Mouse (Mus musculus) embryonic fibroblast, embryonic 13.5 days (primary cell): Measurements from ENCODE around the gene Scaf4.

Source experiments
- CTCF ChIP-seq: IDR thresholded peaks from 2 replicates; pipeline ENCODE4 v1.5.1; 2011; ENCODE audit warnings: mild to moderate bottlenecking, control low read depth, low read length, moderate library complexity, borderline replicate concordance; ENCODE audit not compliant: insufficient read depth
- POLR2A ChIP-seq: IDR thresholded peaks from 2 replicates; pipeline ENCODE4 v1.6.1; 2011; ENCODE audit warnings: low read depth, mild to moderate bottlenecking, control low read depth, low read length, moderate library complexity

DNA sequence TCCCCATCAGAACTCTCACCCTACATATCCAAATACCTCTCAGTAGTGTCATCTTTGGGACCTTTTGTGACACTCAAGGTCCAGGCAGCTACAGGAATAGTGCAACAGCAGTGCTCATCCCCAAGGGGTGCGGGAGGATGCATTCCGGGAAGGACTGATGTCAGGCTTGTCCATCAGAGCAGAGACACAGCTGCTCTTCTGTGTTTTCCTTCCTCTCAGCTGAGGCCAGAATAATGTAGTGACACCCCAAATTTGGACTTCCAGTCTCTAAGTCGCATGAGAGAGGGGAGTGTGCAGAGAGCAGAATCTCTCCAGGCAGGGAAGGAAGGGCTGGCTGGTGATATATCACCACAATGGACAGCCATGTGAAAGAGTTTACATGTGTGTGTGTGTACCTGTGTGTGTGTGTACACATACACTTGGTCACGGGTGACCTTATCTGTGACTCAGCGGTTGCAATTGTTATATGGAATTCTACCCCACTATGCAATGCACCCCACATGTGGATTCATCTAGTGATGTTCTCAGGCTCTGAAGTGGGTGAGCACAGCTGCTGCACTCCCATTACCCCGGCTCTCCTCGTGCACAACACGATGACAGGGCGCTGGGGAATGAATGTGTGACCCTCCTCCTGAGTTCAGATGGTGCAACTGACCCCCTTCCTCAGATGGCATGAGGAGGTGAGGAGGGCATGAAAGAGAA, 19.1 kb upstream of the Scaf4 start:
- TF ChIP-seq CTCF (no peak), POLR2A (no peak)
